Mouse (Mus musculus) bone marrow, adult 2 months (tissue): ENCODE measurements around the gene Naa80.

ENCODE experiments used
- CTCF ChIP-seq: fragments of 200-500 bp; IDR thresholded peaks from 2 replicates; pipeline ENCODE4 v1.5.1; 2011; ENCODE audit warnings: low read length, control low read depth; ENCODE audit not compliant: control insufficient read depth, insufficient read depth
- POLR2A ChIP-seq: fragments of 200-500 bp; IDR thresholded peaks from 2 replicates; pipeline ENCODE4 v1.6.1; 2011; ENCODE audit warnings: low read depth, mild to moderate bottlenecking, control low read depth, low read length, borderline replicate concordance; ENCODE audit not compliant: control insufficient read depth

GRCm38 (mm10) chr9:107550491-107551116 is 28.1 kb upstream of the Naa80 start:
- no peak for TF ChIP-seq POLR2A
- TF ChIP-seq CTCF = no peak
